Mouse (Mus musculus) midbrain, embryonic 13.5 days (tissue): Measurements from ENCODE around the gene Smim17. TPM values are rescaled to one million over a fixed set of nuclear protein-coding genes. Genes with fewer than 3 reads are reported as not detected.
"Not testable (repeated sequence)": the region's sequence is repeated elsewhere in the genome, so short reads cannot be mapped to it uniquely, and the experiment has no call there.

Source experiments
- ATAC-seq: fragments of 200-750 bp; cut with Nextera tagmentation; 2 replicates; pipeline ENCODE4 v1.8.0; 2017; ENCODE audit warnings: mild to moderate bottlenecking, moderate TSS enrichment, moderate library complexity
- H3K27ac ChIP-seq: fragments of 300-500 bp; sonication (generic); 2 replicates; pipeline ENCODE4 v1.5.1; 2015; ENCODE audit warnings: inconsistent platforms, mild to moderate bottlenecking, moderate library complexity
- H3K27me3 ChIP-seq: fragments of 300-500 bp; sonication (generic); 2 replicates; pipeline ENCODE4 v1.6.1; 2015; ENCODE audit warnings: mild to moderate bottlenecking, inconsistent platforms
- H3K36me3 ChIP-seq: fragments of 300-500 bp; sonication (generic); 2 replicates; pipeline ENCODE4 v1.6.1; 2015; ENCODE audit warnings: mild to moderate bottlenecking, inconsistent platforms
- H3K4me1 ChIP-seq: fragments of 300-500 bp; sonication (generic); replicated peaks from 2 replicates; pipeline ENCODE4 v1.6.1; 2015; ENCODE audit warnings: inconsistent platforms
- H3K4me2 ChIP-seq: fragments of 300-500 bp; sonication (generic); replicated peaks from 2 replicates; pipeline ENCODE4 v1.6.1; 2015; ENCODE audit warnings: moderate library complexity, mild to moderate bottlenecking, inconsistent platforms
- H3K4me3 ChIP-seq: fragments of 300-500 bp; sonication (generic); replicated peaks from 2 replicates; pipeline ENCODE4 v1.5.1; 2015; ENCODE audit warnings: mild to moderate bottlenecking, inconsistent platforms
- H3K9ac ChIP-seq: fragments of 300-500 bp; sonication (generic); replicated peaks from 2 replicates; pipeline ENCODE4 v1.6.1; 2015; ENCODE audit warnings: mild to moderate bottlenecking, inconsistent platforms
- H3K9me3 ChIP-seq: fragments of 300-500 bp; sonication (generic); 2 replicates; pipeline ENCODE4 v1.6.1; 2016; ENCODE audit warnings: mild to moderate bottlenecking, inconsistent platforms
- WGBS: fragments of 180-500 bp; shearing (Covaris S2); methylation state at CpG from one replicate; pipeline ENCODE4 v1.1.7; 2015; 5-methylcytosine and 5-hydroxymethylcytosine counted together
- polyA plus RNA-seq: library from polyadenylated mRNA; unstranded; fragments of >200 nt; fragmentation: Nextera tagmentation; extraction: Ambion mirVana; gene quantifications from 2 replicates; pipeline ENCODE4 v1.2.1, GENCODE M21; 2015

Smim17 gene
- 2.4 and 3.4 TPM in 2 replicates for polyA plus RNA-seq

- ATAC-seq, result peak; percentile 92
- H3K27ac ChIP-seq, result peak within 1 kb of the TSS; percentile 12; the same call in 1 of the 2 replicates
- WGBS, result 26% methylated on average over 25 of the region's 25 CpGs
Observed at GRCm38 (mm10) chr7:6397996-6398975, at the start of gene Smim17. Smim17 (plus strand) TSS chr7:6398715.

GRCm38 (mm10) chr7:6358121-6358520, 40.4 kb upstream of the Smim17 start:
- peaks cover 15% of the 10 kb centered on the region for H3K36me3 ChIP-seq
- H3K27ac ChIP-seq, result no peak overlapping the region
- H3K4me2 ChIP-seq, result no peak overlapping the region
- H3K4me1 ChIP-seq, result 0 out of 2 replicates have a peak, but pooled peaks cover 3% of the 10 kb centered on the region
- no peaks in the 10 kb centered on the region for H3K27me3 ChIP-seq
- 72% methylated on average over 2 of the region's 2 CpGs for whole genome bisulfite sequencing
- no peak overlapping the region for H3K9ac ChIP-seq
- H3K4me3 ChIP-seq, result no peak overlapping the region
- no peak for ATAC-seq
- H3K9me3 ChIP-seq, result no peaks in the 10 kb centered on the region

More at GRCm38 (mm10) chr7:6397996-6398975, at the start of gene Smim17:
- peak within 1 kb of the TSS; percentile 67 for H3K9ac ChIP-seq
- peaks cover 12% of the 10 kb centered on the region for H3K4me1 ChIP-seq
- peaks cover 34% of the 10 kb centered on the region for H3K36me3 ChIP-seq
- peak within 1 kb of the TSS; percentile 69 for H3K4me2 ChIP-seq
- no peaks in the 10 kb centered on the region for H3K9me3 ChIP-seq
- H3K4me3 ChIP-seq, result peak within 1 kb of the TSS; percentile 50
- H3K27me3 ChIP-seq, result no peaks in the 10 kb centered on the region

- Histone ChIP-seq H3K4me2 (no peak overlapping the region), H3K9ac (no peak overlapping the region; the same call in 1 of the 2 replicates), H3K4me3 (no peak overlapping the region), H3K9me3 (no peaks in the 10 kb centered on the region), H3K36me3 (peaks cover 6% of the 10 kb centered on the region), H3K27ac (peak overlapping the region; percentile 65; the same call in 1 of the 2 replicates), H3K27me3 (no peaks in the 10 kb centered on the region), H3K4me1 (peaks cover 10% of the 10 kb centered on the region)
- ATAC-seq, result no peak
- WGBS, result 50% methylated on average over 10 of the region's 10 CpGs
Observed at GRCm38 (mm10) chr7:6358937-6359590, 39.5 kb upstream of the Smim17 start.

- no peak overlapping the region for H3K27ac ChIP-seq
- H3K9ac ChIP-seq, result no peak overlapping the region
- H3K9me3 ChIP-seq, result no peaks in the 10 kb centered on the region
- 17% methylated on average over 5 of the region's 9 CpGs for WGBS
- H3K4me2 ChIP-seq, result no peak overlapping the region
- no peaks in the 10 kb centered on the region for H3K36me3 ChIP-seq
- no peak overlapping the region for H3K4me3 ChIP-seq
- ATAC-seq, result no peak
- H3K27me3 ChIP-seq, result no peaks in the 10 kb centered on the region
- H3K4me1 ChIP-seq, result peaks cover 14% of the 10 kb centered on the region
Observed at GRCm38 (mm10) chr7:6360477-6361060, 37.9 kb upstream of the Smim17 start.

- Histone ChIP-seq H3K9me3 (no peaks in the 10 kb centered on the region), H3K9ac (peak overlapping the region; percentile 70), H3K4me3 (peak overlapping the region; percentile 48), H3K36me3 (no peaks in the 10 kb centered on the region), H3K4me1 (peaks cover 14% of the 10 kb centered on the region), H3K27me3 (no peaks in the 10 kb centered on the region), H3K27ac (peak overlapping the region; percentile 95), H3K4me2 (peak overlapping the region; percentile 63)
- no peak for ATAC-seq
- 27% methylated on average over 7 of the region's 7 CpGs for WGBS
Observed at GRCm38 (mm10) chr7:6361756-6362155, 36.8 kb upstream of the Smim17 start.

- Histone ChIP-seq H3K4me1 (peaks cover 14% of the 10 kb centered on the region), H3K9ac (peak overlapping the region; percentile 70), H3K27ac (peak overlapping the region; percentile 95), H3K4me3 (peak overlapping the region; percentile 48), H3K27me3 (no peaks in the 10 kb centered on the region), H3K9me3 (no peaks in the 10 kb centered on the region), H3K36me3 (no peaks in the 10 kb centered on the region), H3K4me2 (peak overlapping the region; percentile 63)
- peak; percentile 92 for ATAC-seq
- under 1% methylated on average over 38 of the region's 38 CpGs for WGBS
Observed at GRCm38 (mm10) chr7:6362268-6363046, 36.1 kb upstream of the Smim17 start.

- H3K4me1 ChIP-seq, result peaks cover 14% of the 10 kb centered on the region
- H3K27ac ChIP-seq, result peak within 1 kb of the TSS; percentile 95
- no peaks in the 10 kb centered on the region for H3K27me3 ChIP-seq
- ATAC-seq, result peak; percentile 86
- WGBS, result under 1% methylated on average over 23 of the region's 23 CpGs
- H3K4me3 ChIP-seq, result peak within 1 kb of the TSS; percentile 48
- peak within 1 kb of the TSS; percentile 70 for H3K9ac ChIP-seq
- H3K36me3 ChIP-seq, result no peaks in the 10 kb centered on the region
- H3K9me3 ChIP-seq, result no peaks in the 10 kb centered on the region
- H3K4me2 ChIP-seq, result peak within 1 kb of the TSS; percentile 63
Observed at GRCm38 (mm10) chr7:6363047-6363488, 35.4 kb upstream of the Smim17 start, which contains the start of gene Zfp78. Zfp78 (plus strand) TSS chr7:6363280.

- Histone ChIP-seq H3K27ac (no peak overlapping the region), H3K4me2 (no peak overlapping the region)
- 71% methylated on average over 1 of the region's 1 CpGs for WGBS
Observed at GRCm38 (mm10) chr7:6364761-6365160, 33.8 kb upstream of the Smim17 start.

GRCm38 (mm10) chr7:6367185-6367584, 31.3 kb upstream of the Smim17 start:
- H3K4me3 ChIP-seq, result no peak overlapping the region
- no peaks in the 10 kb centered on the region for H3K27me3 ChIP-seq
- no peaks in the 10 kb centered on the region for H3K9me3 ChIP-seq
- no peak overlapping the region for H3K4me2 ChIP-seq
- no peak for ATAC-seq
- 90% methylated on average over 5 of the region's 5 CpGs for WGBS
- H3K4me1 ChIP-seq, result peaks cover 11% of the 10 kb centered on the region
- H3K27ac ChIP-seq, result no peak overlapping the region
- H3K9ac ChIP-seq, result no peak overlapping the region
- peaks cover 3% of the 10 kb centered on the region for H3K36me3 ChIP-seq

More at GRCm38 (mm10) chr7:6364761-6365160, 33.8 kb upstream of the Smim17 start:
- no peak for ATAC-seq
- Histone ChIP-seq H3K36me3 (no peaks in the 10 kb centered on the region), H3K27me3 (no peaks in the 10 kb centered on the region), H3K9me3 (no peaks in the 10 kb centered on the region), H3K4me1 (peaks cover 11% of the 10 kb centered on the region), H3K4me3 (no peak overlapping the region), H3K9ac (no peak overlapping the region)

GRCm38 (mm10) chr7:6368146-6368545, 30.4 kb upstream of the Smim17 start:
- H3K9me3 ChIP-seq, H3K27me3 ChIP-seq, ATAC-seq, H3K9ac ChIP-seq, H3K27ac ChIP-seq, H3K36me3 ChIP-seq, H3K4me3 ChIP-seq, H3K4me2 ChIP-seq: not testable (repeated sequence)
- peaks cover 11% of the 10 kb centered on the region for H3K4me1 ChIP-seq
- 84% methylated on average over 5 of the region's 5 CpGs for WGBS

GRCm38 (mm10) chr7:6369460-6369859, 29.1 kb upstream of the Smim17 start:
- no peak overlapping the region for H3K27ac ChIP-seq
- no peaks in the 10 kb centered on the region for H3K9me3 ChIP-seq
- H3K4me3 ChIP-seq, result no peak overlapping the region
- peaks cover under 1% of the 10 kb centered on the region; the same call in 1 of the 2 replicates for H3K4me1 ChIP-seq
- ATAC-seq, result no peak
- peaks cover 6% of the 10 kb centered on the region for H3K36me3 ChIP-seq
- H3K27me3 ChIP-seq, result no peaks in the 10 kb centered on the region
- H3K9ac ChIP-seq, result no peak overlapping the region
- WGBS, result 89% methylated on average over 3 of the region's 3 CpGs
- no peak overlapping the region for H3K4me2 ChIP-seq
